In genomic region chr14:34570294-34570693, GRCm38 (mm10) we compare ENCODE assay signal across 7 mouse cellular contexts. TPM values are rescaled to one million over a fixed set of nuclear protein-coding genes. Genes with fewer than 3 reads are reported as not detected.
DNase-seq lines count a peak whose midpoint lies in the region; ATAC-seq lines count a peak whose summit lies in the region.

No protein-coding gene starts in this region.

- 2% methylated on average over 6 of the region's 6 CpGs for WGBS in midbrain, embryonic 10.5 days

- H3K27me3 ChIP-seq in midbrain, embryonic 10.5 days (ENCODE audit: low read depth, poor library complexity, severe bottlenecking) = peaks cover 24% of the 10 kb centered on the region

- H3K4me1 ChIP-seq in midbrain, embryonic 10.5 days = peaks cover 15% of the 10 kb centered on the region

- H3K9me3 ChIP-seq in midbrain, embryonic 10.5 days (replicated peaks) = no peaks in the 10 kb centered on the region

- intact Hi-C loops in left cerebral cortex, postnatal 25 days (cut with DNase I) = loop anchor here (5.0 to 10.0 kb wide), 2 partner anchors 298 to 495 kb away; no protein-coding TSS in a partner anchor

- ATAC-seq in inflammation-experienced regulatory T-cells, adult 6 months = peak; percentile 38

- H3K27ac ChIP-seq in midbrain, embryonic 10.5 days (replicated peaks) = no peak overlapping the region

- DNase-seq in adrenal gland, adult (ENCODE audit: inconsistent age in 2 of 2, low spot score in 1 of 2) = peak; percentile 76 to 93
- peak; percentile 88 to 93 for DNase-seq in cerebellum, postnatal 25 days
- peak; percentile 50 to 79 for DNase-seq in frontal cortex, postnatal 25 days (ENCODE audit: low spot score in 2 of 2)
- peak; percentile 79 to 87 for DNase-seq in left cerebral cortex, postnatal 25 days (ENCODE audit: low spot score in 2 of 2)
- DNase-seq in midbrain, embryonic 10.5 days (ENCODE audit: low spot score) = peak; percentile 79
- DNase-seq in skeletal muscle tissue, adult 2 months (ENCODE audit: low read depth, low spot score) = peak; percentile 77

- no peaks in the 10 kb centered on the region for H3K36me3 ChIP-seq in midbrain, embryonic 10.5 days

- peak overlapping the region; percentile 48 for H3K4me3 ChIP-seq in midbrain, embryonic 10.5 days

RNA-seq across cellular contexts. Expression of gene Ldb3, which starts 18.2 kb away (rescaled TPM):
- polyA plus RNA-seq in inflammation-experienced regulatory T-cells, adult 6 months (2017; shearing (Covaris generic)) = not detected
- 1 to 10 TPM; 2.0 to 2.4 TPM for total RNA-seq in left cerebral cortex, postnatal 25 days (2021)
- 0.02 TPM in 1 of 2 replicates, not detected in the other for polyA plus RNA-seq in midbrain, embryonic 10.5 days (2016; fragmentation: Nextera tagmentation; extraction: Ambion mirVana)

RNA-seq across cellular contexts. Expression of gene Opn4, which starts 29.6 kb away (rescaled TPM):
- not detected for polyA plus RNA-seq in inflammation-experienced regulatory T-cells, adult 6 months (2017; shearing (Covaris generic))
- total RNA-seq in left cerebral cortex, postnatal 25 days (2021) = not detected
- 0.12 and 0.35 TPM in 2 replicates for polyA plus RNA-seq in midbrain, embryonic 10.5 days (2016; fragmentation: Nextera tagmentation; extraction: Ambion mirVana)

RNA-seq across cellular contexts. Expression of gene 9230112D13Rik, which starts 47.7 kb away (rescaled TPM):
- polyA plus RNA-seq in inflammation-experienced regulatory T-cells, adult 6 months (2017; shearing (Covaris generic)) = not detected
- not detected for total RNA-seq in left cerebral cortex, postnatal 25 days (2021)
- polyA plus RNA-seq in midbrain, embryonic 10.5 days (2016; fragmentation: Nextera tagmentation; extraction: Ambion mirVana) = not detected in 2 replicates
